Comparison of ENCODE assay signal across 27 mouse cellular contexts in the genomic region with DNA sequence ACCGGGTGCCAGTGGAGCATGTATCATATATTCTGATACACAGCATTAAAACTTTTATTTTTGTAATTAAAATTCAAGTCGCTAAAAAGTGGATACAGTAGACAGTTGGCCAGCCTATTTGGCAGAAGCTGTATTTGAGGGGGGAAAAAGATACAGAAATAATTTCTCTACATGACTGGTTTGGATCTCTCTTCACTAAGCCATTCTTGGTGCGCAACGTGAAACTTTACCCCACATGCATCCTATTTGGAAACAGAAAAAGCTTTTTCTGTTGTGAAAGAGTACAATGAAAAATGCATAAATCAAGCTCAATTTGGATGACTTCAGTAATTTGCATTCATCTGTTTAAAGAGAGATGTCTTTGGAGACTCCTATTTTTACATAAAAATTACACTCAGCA.
A peak's percentile ranks its signal among the peaks of the same experiment; 100 is the strongest.
DNase-seq lines count a peak whose midpoint lies in the region; ATAC-seq lines count a peak whose summit lies in the region.
"Had no signal": no experiment of that assay in that cellular context is flagged by ENCODE, and none has a peak within 500 bp of the region (broad histone marks: within the 10 kb centered on the region; RNA-seq: fewer than 3 reads in every experiment).

No protein-coding gene starts in this region.

- H3K4me3 ChIP-seq in forebrain, embryonic 14.5 days (ENCODE audit: low read depth, low read length), result no peak overlapping the region
- H3K4me3 ChIP-seq in forebrain, embryonic 12.5 days (replicated peaks), result no peak overlapping the region
- no peak overlapping the region for H3K4me3 ChIP-seq in kidney, embryonic 15.5 days (replicated peaks)
- H3K4me3 ChIP-seq: embryonic facial prominence, embryonic 15.5 days; heart, adult 2 months; heart, embryonic 12.5 days; hindbrain, embryonic 13.5 days; liver, embryonic 15.5 days; stomach, embryonic 15.5 days had no signal

- H3K36me3 ChIP-seq in forebrain, embryonic 14.5 days (ENCODE audit: control insufficient read depth, insufficient read depth, low read length), result no peaks in the 10 kb centered on the region
- no peaks in the 10 kb centered on the region for H3K36me3 ChIP-seq in forebrain, embryonic 12.5 days (replicated peaks)
- H3K36me3 ChIP-seq in kidney, embryonic 15.5 days, result no peaks in the 10 kb centered on the region
- H3K36me3 ChIP-seq: embryonic facial prominence, embryonic 15.5 days; G1E; heart, embryonic 12.5 days; hindbrain, embryonic 13.5 days; liver, embryonic 15.5 days; stomach, embryonic 15.5 days had no signal

- H3K4me2 ChIP-seq in forebrain, embryonic 14.5 days (ENCODE audit: low read length), result no peak overlapping the region
- H3K4me2 ChIP-seq in forebrain, embryonic 12.5 days, result no peak overlapping the region
- H3K4me2 ChIP-seq in kidney, embryonic 15.5 days, result no peak overlapping the region
- H3K4me2 ChIP-seq: embryonic facial prominence, embryonic 15.5 days; heart, embryonic 12.5 days; hindbrain, embryonic 13.5 days; liver, embryonic 15.5 days; lung, embryonic 14.5 days; stomach, embryonic 15.5 days had no signal

- ATAC-seq in forebrain, embryonic 14.5 days, result no peak
- ATAC-seq in forebrain, embryonic 12.5 days (ENCODE audit: low FRiP score), result no peak
- ATAC-seq in kidney, embryonic 15.5 days (replicated peaks; ENCODE audit: low FRiP score), result no peak
- ATAC-seq: intestine, embryonic 16.5 days had no signal

- no peak overlapping the region for H3K27ac ChIP-seq in forebrain, embryonic 14.5 days (ENCODE audit: low read depth, low read length)
- no peak overlapping the region for H3K27ac ChIP-seq in forebrain, embryonic 12.5 days
- H3K27ac ChIP-seq in kidney, embryonic 15.5 days, result no peak overlapping the region
- H3K27ac ChIP-seq: embryonic facial prominence, embryonic 15.5 days; heart, adult 2 months; hindbrain, embryonic 13.5 days; liver, embryonic 15.5 days; stomach, embryonic 15.5 days had no signal

- intact Hi-C loops in left cerebral cortex, postnatal 14 days (cut with DNase I), result no loop called here

- H3K27me3 ChIP-seq in forebrain, embryonic 14.5 days (replicated peaks; ENCODE audit: control insufficient read depth, insufficient read depth, low read length), result no peaks in the 10 kb centered on the region
- no peaks in the 10 kb centered on the region for H3K27me3 ChIP-seq in forebrain, embryonic 12.5 days
- H3K27me3 ChIP-seq in kidney, embryonic 15.5 days, result no peaks in the 10 kb centered on the region
- H3K27me3 ChIP-seq: embryonic facial prominence, embryonic 15.5 days; heart, embryonic 12.5 days; hindbrain, embryonic 13.5 days; liver, embryonic 15.5 days; stomach, embryonic 15.5 days had no signal

- H3K4me1 ChIP-seq in forebrain, embryonic 14.5 days (ENCODE audit: control insufficient read depth, insufficient read depth, low read length), result no peaks in the 10 kb centered on the region
- H3K4me1 ChIP-seq in forebrain, embryonic 12.5 days, result no peaks in the 10 kb centered on the region
- no peaks in the 10 kb centered on the region for H3K4me1 ChIP-seq in kidney, embryonic 15.5 days
- H3K4me1 ChIP-seq: embryonic facial prominence, embryonic 15.5 days; heart, embryonic 12.5 days; hindbrain, embryonic 13.5 days; liver, embryonic 15.5 days; stomach, embryonic 15.5 days had no signal

- DNase-seq in forebrain, embryonic 14.5 days (ENCODE audit: low spot score), result peak; percentile 3
- DNase-seq in layer of hippocampus, adult 11-12 months (ENCODE audit: low spot score), result peak; percentile 4
- no peak for DNase-seq in layer of hippocampus, postnatal 36 days
- DNase-seq in left cerebral cortex, postnatal 14 days (ENCODE audit: low spot score in 2 of 2), result peak; percentile 32 to 44
- no peak for DNase-seq in left cerebral cortex, adult 18-20 months (ENCODE audit: low spot score in 2 of 2)
- DNase-seq in right cerebral cortex, postnatal 25 days, result peak; percentile 10
- DNase-seq: adrenal gland, adult 8-10 months; cerebellum, adult 18-20 months; cerebellum, postnatal 10 days; heart, adult 2 months; heart, postnatal 4 days; kidney, adult 8-10 months; kidney, postnatal 10 days; lung, embryonic 14.5 days; lung, postnatal 14 days; midbrain, embryonic 14.5 days; retina, postnatal 1 day; thymus, postnatal 14 days had no signal

- H3K9ac ChIP-seq in forebrain, embryonic 14.5 days (ENCODE audit: low read length), result no peak overlapping the region
- H3K9ac ChIP-seq in forebrain, embryonic 12.5 days, result no peak overlapping the region
- H3K9ac ChIP-seq in kidney, embryonic 15.5 days, result no peak overlapping the region
- H3K9ac ChIP-seq: embryonic facial prominence, embryonic 15.5 days; heart, embryonic 12.5 days; hindbrain, embryonic 13.5 days; liver, embryonic 15.5 days; lung, embryonic 14.5 days; stomach, embryonic 15.5 days had no signal

- 79% methylated on average over 4 of the region's 4 CpGs for WGBS in forebrain, embryonic 14.5 days
- WGBS in forebrain, embryonic 12.5 days, result 86% methylated on average over 4 of the region's 4 CpGs
- 83% methylated on average over 4 of the region's 4 CpGs for WGBS in kidney, embryonic 15.5 days

- H3K9me3 ChIP-seq in forebrain, embryonic 14.5 days (replicated peaks; ENCODE audit: control insufficient read depth, low read length), result no peaks in the 10 kb centered on the region
- no peaks in the 10 kb centered on the region for H3K9me3 ChIP-seq in forebrain, embryonic 12.5 days
- no peaks in the 10 kb centered on the region for H3K9me3 ChIP-seq in kidney, embryonic 15.5 days (replicated peaks)
- H3K9me3 ChIP-seq: embryonic facial prominence, embryonic 15.5 days; heart, embryonic 12.5 days; hindbrain, embryonic 13.5 days; liver, embryonic 15.5 days; stomach, embryonic 15.5 days had no signal

Comparison
In these comparisons a context has a peak if more than half of its experiments do, and no peak if none do; other contexts are left out.
1. DNase-seq: peak in forebrain, embryonic 14.5 days (single experiment), layer of hippocampus, adult 11-12 months (single experiment), left cerebral cortex, postnatal 14 days (2 of 2) and right cerebral cortex, postnatal 25 days (single experiment); none in layer of hippocampus, postnatal 36 days (0 of 2) and left cerebral cortex, adult 18-20 months (0 of 2).